Mouse (Mus musculus) adrenal gland, postnatal 25 days (tissue): ENCODE measurements around the gene Skap1. TPM values are rescaled to one million over a fixed set of nuclear protein-coding genes. Genes with fewer than 3 reads are reported as not detected.
A peak's percentile ranks its signal among the peaks of the same experiment; 100 is the strongest.
"Not testable (repeated sequence)": the region's sequence is repeated elsewhere in the genome, so short reads cannot be mapped to it uniquely, and the experiment has no call there.

Source experiments
- DNase-seq: peaks from one replicate; pipeline ENCODE4 v3.0.0; 2021; ENCODE audit warnings: mixed read lengths
- total RNA-seq: library from RNA; stranded (reverse); gene quantifications from 2 replicates; pipeline ENCODE4 v1.2.3, GENCODE M21; 2021

Skap1 gene
- total RNA-seq, 1 experiment from 2014 or later, result 6.7 TPM

- no peak for DNase-seq
Measured at GRCm38 (mm10) chr11:96696168-96696727, 231.9 kb downstream of the Skap1 start.

- DNase-seq, result no peak
Measured at GRCm38 (mm10) chr11:96696842-96697455, 232.6 kb downstream of the Skap1 start.

GRCm38 (mm10) chr11:96697467-96697866 lies 233.1 kb downstream of the Skap1 start:
- DNase-seq, result no peak

- no peak for DNase-seq
Measured at GRCm38 (mm10) chr11:96703813-96704212, 239.4 kb downstream of the Skap1 start.

- no peak for DNase-seq
Measured at GRCm38 (mm10) chr11:96711268-96711667, 246.9 kb downstream of the Skap1 start.

GRCm38 (mm10) chr11:96711670-96712069 lies 247.3 kb downstream of the Skap1 start:
- DNase-seq, result no peak

GRCm38 (mm10) chr11:96713210-96714005 lies 249.0 kb downstream of the Skap1 start:
- DNase-seq, result no peak

- DNase-seq, result no peak
Measured at GRCm38 (mm10) chr11:96714011-96714410, 249.6 kb downstream of the Skap1 start.

- not testable (repeated sequence) for DNase-seq
Measured at GRCm38 (mm10) chr11:96715168-96715567, 250.8 kb downstream of the Skap1 start.

GRCm38 (mm10) chr11:96718609-96719008 lies 254.2 kb downstream of the Skap1 start:
- no peak for DNase-seq

GRCm38 (mm10) chr11:96725833-96726232 lies 261.4 kb downstream of the Skap1 start:
- DNase-seq, result no peak

- no peak for DNase-seq
Measured at GRCm38 (mm10) chr11:96728577-96728976, 264.2 kb downstream of the Skap1 start.

GRCm38 (mm10) chr11:96729462-96729861 lies 265.1 kb downstream of the Skap1 start:
- no peak for DNase-seq

- DNase-seq, result no peak
Measured at GRCm38 (mm10) chr11:96730327-96730726, 265.9 kb downstream of the Skap1 start.

- DNase-seq, result no peak
Measured at GRCm38 (mm10) chr11:96732657-96733056, 268.3 kb downstream of the Skap1 start.

GRCm38 (mm10) chr11:96735908-96736307 lies 271.5 kb downstream of the Skap1 start:
- DNase-seq, result peak; percentile 60

GRCm38 (mm10) chr11:96736361-96736760 lies 272.0 kb downstream of the Skap1 start:
- DNase-seq, result no peak

- DNase-seq, result no peak
Measured at GRCm38 (mm10) chr11:96737673-96738471, 273.5 kb downstream of the Skap1 start.

- DNase-seq, result no peak
Measured at GRCm38 (mm10) chr11:96740796-96741195, 276.4 kb downstream of the Skap1 start.

GRCm38 (mm10) chr11:96741995-96742394 lies 277.6 kb downstream of the Skap1 start:
- no peak for DNase-seq

GRCm38 (mm10) chr11:96743000-96743399 lies 278.6 kb downstream of the Skap1 start:
- DNase-seq, result no peak

- no peak for DNase-seq
Measured at GRCm38 (mm10) chr11:96743891-96744290, 279.5 kb downstream of the Skap1 start.

- no peak for DNase-seq
Measured at GRCm38 (mm10) chr11:96746648-96747047, 282.3 kb downstream of the Skap1 start.
